Mouse (Mus musculus) CH12.LX (cell line): ENCODE data around the gene Ovca2. TPM values are rescaled to one million over a fixed set of nuclear protein-coding genes. Genes with fewer than 3 reads are reported as not detected.

ENCODE experiments used
- DNase-seq: peaks from one replicate; pipeline ENCODE4 v3.0.0-alpha.2; 2013; ENCODE audit errors: extremely low read depth
- H3K27ac ChIP-seq: 2 replicates; pipeline ENCODE4 v1.5.1; 2012; ENCODE audit warnings: low read depth, mild to moderate bottlenecking, control low read depth, moderate library complexity; ENCODE audit not compliant: insufficient read depth
- H3K27me3 ChIP-seq: replicated peaks from 2 replicates; pipeline ENCODE3; 2012; ENCODE audit warnings: inconsistent platforms
- H3K36me3 ChIP-seq, 2 experiments: replicated peaks in 1 of 2; 2 replicates each; pipeline versions ENCODE3 to v1.6.1; 2012; ENCODE audit warnings: inconsistent platforms in 1 of 2, low read length in 1 of 2, mild to moderate bottlenecking in 1 of 2, mixed read lengths in 1 of 2, moderate library complexity in 1 of 2; ENCODE audit not compliant: control insufficient read depth in 1 of 2, insufficient read depth in 1 of 2
- H3K4me1 ChIP-seq, 2 experiments: 2 replicates each; pipeline ENCODE4 v1.6.1; 2012; ENCODE audit warnings: inconsistent platforms in 1 of 2, moderate library complexity in 1 of 2; ENCODE audit not compliant: insufficient read depth in 2 of 2, control insufficient read depth in 1 of 2
- H3K4me2 ChIP-seq: 2 replicates; pipeline ENCODE4 v1.6.1; 2012; ENCODE audit warnings: low read depth, mild to moderate bottlenecking, control low read depth; ENCODE audit not compliant: poor library complexity, insufficient read depth, severe bottlenecking
- H3K4me3 ChIP-seq, 3 experiments: fragments of 150-350 bp in 1 of 3; sonication (generic) in 1 of 3; replicated peaks in 1 of 3; 2 replicates each; pipeline versions ENCODE3 to v1.5.1; 2011 to 2012; ENCODE audit warnings: low read depth in 2 of 3, low read length in 2 of 3, mild to moderate bottlenecking in 2 of 3, moderate library complexity in 2 of 3, control low read depth in 1 of 3, improper control_type of control experiment in 1 of 3, inconsistent platforms in 1 of 3, mixed read lengths in 1 of 3; ENCODE audit not compliant: poor library complexity in 1 of 3
- H3K79me2 ChIP-seq: replicated peaks from 2 replicates; pipeline ENCODE4 v1.6.1; 2012; ENCODE audit warnings: mild to moderate bottlenecking, moderate library complexity; ENCODE audit not compliant: control insufficient read depth, poor library complexity, insufficient read depth, severe bottlenecking; ENCODE audit errors: extremely low read depth
- H3K9ac ChIP-seq: 2 replicates; pipeline ENCODE4 v1.6.1; 2012; ENCODE audit warnings: low read depth, mild to moderate bottlenecking, control low read depth, moderate library complexity; ENCODE audit not compliant: insufficient read depth
- H3K9me3 ChIP-seq: replicated peaks from 2 replicates; pipeline ENCODE3; 2012; ENCODE audit warnings: low read length, inconsistent platforms, mixed read lengths
- BHLHE40 ChIP-seq: IDR thresholded peaks from 2 replicates; pipeline ENCODE4 v1.6.1; 2011; ENCODE audit warnings: mild to moderate bottlenecking, low read depth, low read length, improper control_type of control experiment
- CHD1 ChIP-seq: IDR thresholded peaks from 2 replicates; pipeline ENCODE4 v1.6.1; 2012; ENCODE audit warnings: low read depth, low read length, improper control_type of control experiment, inconsistent platforms
- CTCF ChIP-seq, 2 experiments: IDR thresholded peaks in 1 of 2; conservative IDR thresholded peaks in 1 of 2; 2 replicates each; pipeline ENCODE4 v1.5.1; 2011 to 2012; ENCODE audit warnings: low read depth in 2 of 2, low read length in 2 of 2, improper control_type of control experiment in 1 of 2, inconsistent platforms in 1 of 2, mild to moderate bottlenecking in 1 of 2, moderate library complexity in 1 of 2
- ELF1 ChIP-seq: IDR thresholded peaks from 2 replicates; pipeline ENCODE4 v1.6.1; 2014; ENCODE audit warnings: low read depth, mild to moderate bottlenecking, inconsistent platforms, low read length, improper control_type of control experiment
- GABPA ChIP-seq: IDR thresholded peaks from 2 replicates; pipeline ENCODE4 v1.6.1; 2012; ENCODE audit warnings: low read depth, low read length, improper control_type of control experiment, inconsistent platforms; ENCODE audit not compliant: insufficient replicate concordance
- HCFC1 ChIP-seq: IDR thresholded peaks from 2 replicates; pipeline ENCODE4 v1.6.1; 2012; ENCODE audit warnings: low read depth, mild to moderate bottlenecking, inconsistent platforms, low read length, improper control_type of control experiment
- IRF4 ChIP-seq: IDR thresholded peaks from 2 replicates; pipeline ENCODE4 v1.6.1; 2014; ENCODE audit warnings: low read depth, mild to moderate bottlenecking, inconsistent platforms, low read length, improper control_type of control experiment
- JUND ChIP-seq: conservative IDR thresholded peaks from 2 replicates; pipeline ENCODE4 v1.6.1; 2011; ENCODE audit warnings: low read depth, low read length, improper control_type of control experiment
- MAFK ChIP-seq: IDR thresholded peaks from 2 replicates; pipeline ENCODE4 v1.6.1; 2011; ENCODE audit warnings: low read length, improper control_type of control experiment; ENCODE audit not compliant: insufficient replicate concordance
- MAZ ChIP-seq: IDR thresholded peaks from 2 replicates; pipeline ENCODE4 v1.6.1; 2012; ENCODE audit warnings: low read depth, mild to moderate bottlenecking, inconsistent platforms, low read length, improper control_type of control experiment, moderate library complexity
- MEF2A ChIP-seq: IDR thresholded peaks from 2 replicates; pipeline ENCODE4 v1.6.1; 2014; ENCODE audit warnings: low read depth, mild to moderate bottlenecking, inconsistent platforms, low read length, improper control_type of control experiment, borderline replicate concordance
- MYC ChIP-seq: IDR thresholded peaks from 2 replicates; pipeline ENCODE4 v1.6.1; 2011; ENCODE audit warnings: low read depth, mild to moderate bottlenecking, improper control_type of control experiment, low read length
- NRF1 ChIP-seq: IDR thresholded peaks from 2 replicates; pipeline ENCODE4 v1.6.1; 2014; ENCODE audit warnings: low read depth, mild to moderate bottlenecking, inconsistent platforms, low read length, improper control_type of control experiment, moderate library complexity
- POLR2A ChIP-seq: IDR thresholded peaks from 2 replicates; pipeline ENCODE4 v1.6.1; 2011; ENCODE audit warnings: low read depth, mild to moderate bottlenecking, improper control_type of control experiment, low read length
- POLR2AphosphoS2 ChIP-seq: IDR thresholded peaks from 2 replicates; pipeline ENCODE4 v1.6.1; 2011; ENCODE audit warnings: low read depth, low read length, improper control_type of control experiment
- SMC3 ChIP-seq: IDR thresholded peaks from 2 replicates; pipeline ENCODE4 v1.6.1; 2011; ENCODE audit warnings: low read depth, low read length, improper control_type of control experiment
- TBP ChIP-seq: conservative IDR thresholded peaks from 2 replicates; pipeline ENCODE4 v1.6.1; 2011; ENCODE audit warnings: low read depth, low read length, improper control_type of control experiment
- TCF12 ChIP-seq: IDR thresholded peaks from 2 replicates; pipeline ENCODE4 v1.6.1; 2014; ENCODE audit warnings: low read depth, mild to moderate bottlenecking, inconsistent platforms, low read length, improper control_type of control experiment
- UBTF ChIP-seq: IDR thresholded peaks from 2 replicates; pipeline ENCODE4 v1.6.1; 2012; ENCODE audit warnings: low read depth, mild to moderate bottlenecking, inconsistent platforms, low read length, improper control_type of control experiment, moderate library complexity
- USF1 ChIP-seq: IDR thresholded peaks from 2 replicates; pipeline ENCODE4 v1.6.1; 2014; ENCODE audit warnings: low read depth, mild to moderate bottlenecking, inconsistent platforms, low read length, improper control_type of control experiment
- USF2 ChIP-seq: conservative IDR thresholded peaks from 2 replicates; pipeline ENCODE4 v1.6.1; 2011; ENCODE audit warnings: low read depth, low read length, improper control_type of control experiment
- ZC3H11A ChIP-seq: IDR thresholded peaks from 2 replicates; pipeline ENCODE4 v1.6.1; 2012; ENCODE audit warnings: low read depth, mild to moderate bottlenecking, inconsistent platforms, low read length, improper control_type of control experiment
- ZMIZ1 ChIP-seq: IDR thresholded peaks from 2 replicates; pipeline ENCODE4 v1.6.1; 2012; ENCODE audit warnings: low read depth, mild to moderate bottlenecking, inconsistent platforms, low read length, improper control_type of control experiment
- ZNF384 ChIP-seq: IDR thresholded peaks from 2 replicates; pipeline ENCODE4 v1.6.1; 2012; ENCODE audit warnings: low read depth, low read length, improper control_type of control experiment, inconsistent platforms
- dilution Hi-C: fragments of 300-500 bp; cut with MboI; formaldehyde crosslinking; loops from 2 replicates; pipeline ENCODE4 v1.14.3; 2020; ENCODE audit warnings: low sequenced_read_pairs; ENCODE audit not compliant: extremely low pct_unique_long_range_greater_than_20kb, extremely low pct_ligation_motif_present
- in situ Hi-C: fragments of 300-500 bp; cut with MboI; formaldehyde crosslinking; loops from 3 replicates; pipeline ENCODE4 v1.14.3; 2019; ENCODE audit warnings: low sequenced_read_pairs, low pct_ligation_motif_present, low pct_unique_long_range_greater_than_20kb, mixed read lengths
- polyA plus RNA-seq: library from polyadenylated mRNA; unstranded; fragments of >175 nt; gene quantifications from 2 replicates; pipeline ENCODE4 v1.2.1, GENCODE M21; 2012; ENCODE audit warnings: low read depth; ENCODE audit not compliant: insufficient read length
- total RNA-seq, 2 experiments: library from RNA; depleted of rRNA; stranded (reverse); fragments of 300-350 nt in 1 of 2; fragments of >200 nt in 1 of 2; gene quantifications; 2 replicates each; pipeline ENCODE4 v1.2.3; 2012 to 2014

Gene Ovca2
- total and polyA plus RNA-seq, 3 experiments: 20.7 to 86.9 (median 32.1) TPM

DNA sequence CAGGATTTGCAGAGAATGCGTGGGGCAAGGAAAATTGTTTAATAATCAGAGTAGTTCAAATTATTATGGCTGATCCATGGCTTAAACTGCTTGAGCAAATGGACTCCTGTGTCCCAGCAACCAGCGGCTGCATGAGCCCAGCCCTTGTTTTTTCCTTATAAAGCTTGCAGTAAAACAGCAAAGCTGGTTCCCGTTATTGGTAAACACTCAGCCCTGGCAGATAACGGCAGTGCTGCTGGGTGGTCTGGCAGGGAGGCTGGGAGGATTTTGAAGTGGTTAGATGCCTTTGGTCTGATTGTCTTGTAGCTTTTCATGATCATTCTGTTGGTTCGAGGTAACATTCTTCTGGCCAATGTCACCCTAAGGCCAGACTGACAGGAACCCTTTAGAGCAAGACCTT is 22.2 kb downstream of the Ovca2 start:
- TF ChIP-seq POLR2AphosphoS2: no peak
- in situ Hi-C loops (loop anchor here (5.0 to 25.0 kb wide), 2 partner anchors 169 to 519 kb away; partner anchors contain the start of gene Cluh), dilution Hi-C loops (no loop called here)
- no peaks in the 10 kb centered on the region for H3K27me3 ChIP-seq
- no peak for DNase-seq
- H3K9me3 ChIP-seq: no peaks in the 10 kb centered on the region
- H3K4me2 ChIP-seq: no peak overlapping the region
- H3K36me3 ChIP-seq: peaks cover 13 to 57% of the 10 kb centered on the region in 2 experiments
- no peak overlapping the region for H3K9ac ChIP-seq
- H3K79me2 ChIP-seq: no peaks in the 10 kb centered on the region
- H3K4me1 ChIP-seq: peaks cover 17 to 56% of the 10 kb centered on the region in 2 experiments
- H3K27ac ChIP-seq: no peak overlapping the region
- no peak overlapping the region for H3K4me3 ChIP-seq

DNA sequence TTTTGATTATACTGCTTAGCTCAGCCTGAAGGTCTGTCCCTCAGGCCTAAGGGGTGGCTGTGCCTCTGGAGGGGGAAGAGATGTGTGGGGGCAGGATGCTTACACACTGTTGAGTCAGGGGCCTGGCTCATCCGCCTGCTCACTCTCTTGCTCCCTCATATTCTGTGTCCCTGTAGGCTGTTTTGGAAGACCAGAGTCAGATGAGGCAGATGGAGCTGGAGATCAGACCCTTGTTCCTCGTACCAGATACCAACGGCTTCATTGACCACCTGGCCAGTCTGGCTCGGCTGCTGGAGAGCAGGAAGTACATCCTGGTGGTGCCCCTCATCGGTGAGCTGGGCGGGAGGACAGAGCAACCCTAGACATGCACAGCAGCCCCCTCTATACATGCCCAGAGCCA is 22.6 kb downstream of the Ovca2 start:
- no peaks in the 10 kb centered on the region for H3K79me2 ChIP-seq
- H3K4me2 ChIP-seq: no peak overlapping the region
- dilution Hi-C loops: no loop called here
- peaks cover 12 to 55% of the 10 kb centered on the region in 2 experiments for H3K36me3 ChIP-seq
- H3K9me3 ChIP-seq: no peaks in the 10 kb centered on the region
- DNase-seq: no peak
- H3K27ac ChIP-seq: no peak overlapping the region
- TF ChIP-seq IRF4 (no peak), MAFK (no peak), ZNF384 (no peak), USF2 (no peak)
- H3K9ac ChIP-seq: no peak overlapping the region
- no peak overlapping the region for H3K4me3 ChIP-seq
- H3K27me3 ChIP-seq: no peaks in the 10 kb centered on the region
- peaks cover 17 to 58% of the 10 kb centered on the region in 2 experiments for H3K4me1 ChIP-seq
- in situ Hi-C loops: loop anchor here (5.0 to 25.0 kb wide), 2 partner anchors 169 to 519 kb away; partner anchors contain the start of gene Cluh

- no peaks in the 10 kb centered on the region for H3K27me3 ChIP-seq
- peaks cover 17 to 58% of the 10 kb centered on the region in 2 experiments for H3K4me1 ChIP-seq
- peak overlapping the region; percentile 11; the same call in 1 of the 2 replicates for H3K4me2 ChIP-seq
- in situ Hi-C loops: loop anchor here (25.0 kb wide), 1 partner anchor 517 kb away; the partner anchor contains the start of gene Cluh
- H3K4me3 ChIP-seq: no peak overlapping the region
- H3K9ac ChIP-seq: 0 out of 2 replicates have a peak overlapping the region, but pooled peaks have one; percentile 11
- dilution Hi-C loops: no loop called here
- H3K27ac ChIP-seq: peak overlapping the region; percentile 48
- peaks cover 4 to 52% of the 10 kb centered on the region in 2 experiments for H3K36me3 ChIP-seq
- H3K79me2 ChIP-seq: no peaks in the 10 kb centered on the region
- peak; percentile 96 for DNase-seq
- H3K9me3 ChIP-seq: no peaks in the 10 kb centered on the region
- TF ChIP-seq IRF4 (peak; percentile 99), JUND (peak; percentile 79), HCFC1 (peak; percentile 55), ZMIZ1 (peak; percentile 87), POLR2A (0 out of 2 replicates have a peak, but pooled peaks have one; percentile 28), ZC3H11A (no peak; the same call in 1 of the 2 replicates), TCF12 (peak; percentile 97), SMC3 (peak; percentile 78), POLR2AphosphoS2 (0 out of 2 replicates have a peak, but pooled peaks have one; percentile 51), CTCF (conservative IDR thresholded peaks at IDR 0.05 in 1 of 2, IDR thresholded peaks at IDR 0.05 in 1 of 2; ENCODE audit: low read depth in 2 of 2, low read length in 2 of 2) (peak; percentile 26 to 86; a peak in 3 of 4 replicates), NRF1 (peak; percentile 44), MEF2A (peak; percentile 93), GABPA (no peak), MAZ (peak; percentile 81), USF1 (no peak), BHLHE40 (peak; percentile 97), MYC (peak; percentile 88), ELF1 (peak; percentile 74), USF2 (no peak), MAFK (peak; percentile 83), TBP (no peak), CHD1 (peak; percentile 87), UBTF (no peak; the same call in 1 of the 2 replicates)
These were observed 24.5 kb downstream of the Ovca2 start for GRCm38 (mm10) chr11:75154053-75154585.
